Mouse (Mus musculus): Measurements from ENCODE around the gene Gm49373. TPM values are rescaled to one million over a fixed set of nuclear protein-coding genes. Genes with fewer than 3 reads are reported as not detected.
A peak's percentile ranks its signal among the peaks of the same experiment; 100 is the strongest.

The Gm49373 gene
- polyA plus RNA-seq, 1 experiment from 2014 or later = 0.49 TPM

- Histone ChIP-seq H3K27me3 (ENCODE audit: control insufficient read depth, insufficient read depth, low read length) (peaks cover 42% of the 10 kb centered on the region), H3K36me3 (ENCODE audit: control insufficient read depth, insufficient read depth, low read length) (no peaks in the 10 kb centered on the region)
- WGBS = 73% methylated on average over 3 of the region's 3 CpGs
Observed at GRCm38 (mm10) chr9:21039779-21040178, 33.1 kb downstream of the Gm49373 start.

GRCm38 (mm10) chr9:21037481-21037891, 35.4 kb downstream of the Gm49373 start:
- peak overlapping the region; percentile 36 to 42 for H3K4me3 ChIP-seq (ENCODE audit: control insufficient read depth in 1 of 2, insufficient read depth in 1 of 2, low read depth in 1 of 2, low read length in 2 of 2)
- H3K27ac ChIP-seq (replicated peaks in 1 of 2; ENCODE audit: control insufficient read depth in 1 of 2, insufficient read depth in 1 of 2, low read depth in 2 of 2, low read length in 2 of 2) = peak overlapping the region in 1 of 2 experiments; percentile 47; a peak in 1 of 4 replicates
- H3K9ac ChIP-seq (ENCODE audit: low read length) = peak overlapping the region; percentile 16; the same call in 1 of the 2 replicates
- ATAC-seq (ENCODE audit: insufficient number of reproducible peaks, insufficient read depth, low FRiP score, low read depth) = peak; percentile 61
- H3K9me3 ChIP-seq (ENCODE audit: control insufficient read depth, low read length) = peaks cover 3% of the 10 kb centered on the region; the same call in 1 of the 2 replicates
- H3K36me3 ChIP-seq (ENCODE audit: control insufficient read depth, insufficient read depth, low read length) = no peaks in the 10 kb centered on the region
- H3K27me3 ChIP-seq (ENCODE audit: control insufficient read depth, insufficient read depth, low read length) = peaks cover 64% of the 10 kb centered on the region
- peak overlapping the region; percentile 71 for H3K4me2 ChIP-seq (ENCODE audit: low read length)
- 3% methylated on average over 31 of the region's 31 CpGs for WGBS
- H3K4me1 ChIP-seq (ENCODE audit: control insufficient read depth in 2 of 2, insufficient read depth in 2 of 2, low read length in 2 of 2) = peaks cover 24 to 32% of the 10 kb centered on the region in 2 experiments

More at GRCm38 (mm10) chr9:21039779-21040178, 33.1 kb downstream of the Gm49373 start:
- Histone ChIP-seq H3K4me1 (ENCODE audit: control insufficient read depth in 2 of 2, insufficient read depth in 2 of 2, low read length in 2 of 2) (peaks cover 16 to 21% of the 10 kb centered on the region in 2 experiments), H3K4me2 (ENCODE audit: low read length) (no peak overlapping the region), H3K27ac (replicated peaks in 1 of 2; ENCODE audit: control insufficient read depth in 1 of 2, insufficient read depth in 1 of 2, low read depth in 2 of 2, low read length in 2 of 2) (no peak overlapping the region), H3K9ac (ENCODE audit: low read length) (no peak overlapping the region), H3K4me3 (ENCODE audit: control insufficient read depth in 1 of 2, insufficient read depth in 1 of 2, low read depth in 1 of 2, low read length in 2 of 2) (no peak overlapping the region), H3K9me3 (ENCODE audit: control insufficient read depth, low read length) (peaks cover 3% of the 10 kb centered on the region; the same call in 1 of the 2 replicates)
- ATAC-seq (ENCODE audit: insufficient number of reproducible peaks, insufficient read depth, low FRiP score, low read depth) = no peak

- Histone ChIP-seq H3K27ac (replicated peaks in 1 of 2; ENCODE audit: control insufficient read depth in 1 of 2, insufficient read depth in 1 of 2, low read depth in 2 of 2, low read length in 2 of 2) (no peak overlapping the region), H3K4me3 (ENCODE audit: control insufficient read depth in 1 of 2, insufficient read depth in 1 of 2, low read depth in 1 of 2, low read length in 2 of 2) (peak overlapping the region in 1 of 2 experiments; percentile 36; a peak in 2 of 4 replicates), H3K27me3 (ENCODE audit: control insufficient read depth, insufficient read depth, low read length) (peaks cover 73% of the 10 kb centered on the region), H3K36me3 (ENCODE audit: control insufficient read depth, insufficient read depth, low read length) (no peaks in the 10 kb centered on the region), H3K9me3 (ENCODE audit: control insufficient read depth, low read length) (peaks cover 3% of the 10 kb centered on the region; the same call in 1 of the 2 replicates), H3K9ac (ENCODE audit: low read length) (0 out of 2 replicates have a peak overlapping the region, but pooled peaks have one; percentile 19), H3K4me1 (ENCODE audit: control insufficient read depth in 2 of 2, insufficient read depth in 2 of 2, low read length in 2 of 2) (peaks cover 25 to 40% of the 10 kb centered on the region in 2 experiments), H3K4me2 (ENCODE audit: low read length) (peak overlapping the region; percentile 71)
- no peak for ATAC-seq (ENCODE audit: insufficient number of reproducible peaks, insufficient read depth, low FRiP score, low read depth)
- WGBS = 3% methylated on average over 22 of the region's 22 CpGs
Observed at GRCm38 (mm10) chr9:21036666-21037065, 36.2 kb downstream of the Gm49373 start.

- Histone ChIP-seq H3K9ac (ENCODE audit: low read length) (no peak overlapping the region), H3K4me2 (ENCODE audit: low read length) (peak overlapping the region; percentile 71; the same call in 1 of the 2 replicates), H3K4me3 (ENCODE audit: control insufficient read depth in 1 of 2, insufficient read depth in 1 of 2, low read depth in 1 of 2, low read length in 2 of 2) (peak overlapping the region in 1 of 2 experiments; percentile 36; a peak in 1 of 4 replicates), H3K9me3 (ENCODE audit: control insufficient read depth, low read length) (peaks cover 3% of the 10 kb centered on the region; the same call in 1 of the 2 replicates), H3K27ac (replicated peaks in 1 of 2; ENCODE audit: control insufficient read depth in 1 of 2, insufficient read depth in 1 of 2, low read depth in 2 of 2, low read length in 2 of 2) (no peak overlapping the region), H3K36me3 (ENCODE audit: control insufficient read depth, insufficient read depth, low read length) (no peaks in the 10 kb centered on the region), H3K4me1 (ENCODE audit: control insufficient read depth in 2 of 2, insufficient read depth in 2 of 2, low read length in 2 of 2) (peaks cover 26 to 42% of the 10 kb centered on the region in 2 experiments), H3K27me3 (ENCODE audit: control insufficient read depth, insufficient read depth, low read length) (peaks cover 75% of the 10 kb centered on the region)
- no peak for ATAC-seq (ENCODE audit: insufficient number of reproducible peaks, insufficient read depth, low FRiP score, low read depth)
- 6% methylated on average over 20 of the region's 20 CpGs for WGBS
Observed at GRCm38 (mm10) chr9:21036161-21036560, 36.7 kb downstream of the Gm49373 start.

GRCm38 (mm10) chr9:21035586-21035985, 37.3 kb downstream of the Gm49373 start:
- WGBS = 32% methylated on average over 9 of the region's 9 CpGs
- peaks cover 75% of the 10 kb centered on the region for H3K27me3 ChIP-seq (ENCODE audit: control insufficient read depth, insufficient read depth, low read length)
- no peaks in the 10 kb centered on the region for H3K36me3 ChIP-seq (ENCODE audit: control insufficient read depth, insufficient read depth, low read length)
- no peak for ATAC-seq (ENCODE audit: insufficient number of reproducible peaks, insufficient read depth, low FRiP score, low read depth)
- no peak overlapping the region for H3K27ac ChIP-seq (replicated peaks in 1 of 2; ENCODE audit: control insufficient read depth in 1 of 2, insufficient read depth in 1 of 2, low read depth in 2 of 2, low read length in 2 of 2)
- H3K4me3 ChIP-seq (ENCODE audit: control insufficient read depth in 1 of 2, insufficient read depth in 1 of 2, low read depth in 1 of 2, low read length in 2 of 2) = no peak overlapping the region
- H3K9me3 ChIP-seq (ENCODE audit: control insufficient read depth, low read length) = peaks cover 3% of the 10 kb centered on the region; the same call in 1 of the 2 replicates
- no peak overlapping the region for H3K4me2 ChIP-seq (ENCODE audit: low read length)
- H3K4me1 ChIP-seq (ENCODE audit: control insufficient read depth in 2 of 2, insufficient read depth in 2 of 2, low read length in 2 of 2) = peaks cover 28 to 43% of the 10 kb centered on the region in 2 experiments
- no peak overlapping the region for H3K9ac ChIP-seq (ENCODE audit: low read length)

GRCm38 (mm10) chr9:21034481-21035085, 38.3 kb downstream of the Gm49373 start:
- WGBS = 5% methylated on average over 17 of the region's 17 CpGs
- H3K4me1 ChIP-seq (ENCODE audit: control insufficient read depth in 2 of 2, insufficient read depth in 2 of 2, low read length in 2 of 2) = peaks cover 35 to 53% of the 10 kb centered on the region in 2 experiments
- peaks cover 80% of the 10 kb centered on the region for H3K27me3 ChIP-seq (ENCODE audit: control insufficient read depth, insufficient read depth, low read length)

GRCm38 (mm10) chr9:21033136-21033535, 39.8 kb downstream of the Gm49373 start:
- Histone ChIP-seq H3K4me1 (ENCODE audit: control insufficient read depth in 2 of 2, insufficient read depth in 2 of 2, low read length in 2 of 2) (peaks cover 39 to 58% of the 10 kb centered on the region in 2 experiments), H3K36me3 (ENCODE audit: control insufficient read depth, insufficient read depth, low read length) (no peaks in the 10 kb centered on the region), H3K27ac (replicated peaks in 1 of 2; ENCODE audit: control insufficient read depth in 1 of 2, insufficient read depth in 1 of 2, low read depth in 2 of 2, low read length in 2 of 2) (no peak overlapping the region), H3K9me3 (ENCODE audit: control insufficient read depth, low read length) (no peaks in the 10 kb centered on the region), H3K9ac (ENCODE audit: low read length) (peak overlapping the region; percentile 65), H3K4me3 (ENCODE audit: control insufficient read depth in 1 of 2, insufficient read depth in 1 of 2, low read depth in 1 of 2, low read length in 2 of 2) (peak overlapping the region; percentile 54 to 55), H3K27me3 (ENCODE audit: control insufficient read depth, insufficient read depth, low read length) (peaks cover 71% of the 10 kb centered on the region), H3K4me2 (ENCODE audit: low read length) (peak overlapping the region; percentile 83)
- peak; percentile 27; the same call in 1 of the 2 replicates for ATAC-seq (ENCODE audit: insufficient number of reproducible peaks, insufficient read depth, low FRiP score, low read depth)
- 1% methylated on average over 34 of the region's 34 CpGs for WGBS

More at GRCm38 (mm10) chr9:21034481-21035085, 38.3 kb downstream of the Gm49373 start:
- no peaks in the 10 kb centered on the region for H3K36me3 ChIP-seq (ENCODE audit: control insufficient read depth, insufficient read depth, low read length)
- no peak for ATAC-seq (ENCODE audit: insufficient number of reproducible peaks, insufficient read depth, low FRiP score, low read depth)
- no peak overlapping the region for H3K27ac ChIP-seq (replicated peaks in 1 of 2; ENCODE audit: control insufficient read depth in 1 of 2, insufficient read depth in 1 of 2, low read depth in 2 of 2, low read length in 2 of 2)
- H3K4me3 ChIP-seq (ENCODE audit: control insufficient read depth in 1 of 2, insufficient read depth in 1 of 2, low read depth in 1 of 2, low read length in 2 of 2) = no peak overlapping the region
- no peak overlapping the region for H3K4me2 ChIP-seq (ENCODE audit: low read length)
- H3K9ac ChIP-seq (ENCODE audit: low read length) = no peak overlapping the region
- H3K9me3 ChIP-seq (ENCODE audit: control insufficient read depth, low read length) = peaks cover 3% of the 10 kb centered on the region; the same call in 1 of the 2 replicates

Measured in heart, embryonic 14.5 days (tissue).